Mouse (Mus musculus) midbrain, postnatal 0 days (tissue): Measurements from ENCODE around the gene Ovgp1. TPM values are rescaled to one million over a fixed set of nuclear protein-coding genes. Genes with fewer than 3 reads are reported as not detected.

Experiments
- ATAC-seq: fragments of 200-750 bp; cut with Nextera tagmentation; 2 replicates; pipeline ENCODE4 v1.8.0; 2017; ENCODE audit warnings: moderate number of reproducible peaks, mild to moderate bottlenecking, moderate TSS enrichment, moderate library complexity; ENCODE audit not compliant: low FRiP score
- DNase-seq: peaks from one replicate; pipeline ENCODE4 v3.0.0-alpha.2; 2015; ENCODE audit warnings: low spot score
- H3K27ac ChIP-seq: fragments of 300-500 bp; sonication (generic); 2 replicates; pipeline ENCODE4 v1.5.1; 2014; ENCODE audit warnings: low read depth, mild to moderate bottlenecking, low read length, mixed read lengths
- H3K27me3 ChIP-seq: fragments of 300-500 bp; sonication (generic); 2 replicates; pipeline ENCODE4 v1.6.1; 2014; ENCODE audit warnings: low read length, control low read depth, mixed read lengths; ENCODE audit not compliant: insufficient read depth
- H3K36me3 ChIP-seq: fragments of 300-500 bp; sonication (generic); 2 replicates; pipeline ENCODE4 v1.6.1; 2014; ENCODE audit warnings: low read length, control low read depth, mixed read lengths; ENCODE audit not compliant: insufficient read depth
- H3K4me1 ChIP-seq: fragments of 300-500 bp; sonication (generic); 2 replicates; pipeline ENCODE4 v1.6.1; 2014; ENCODE audit warnings: mild to moderate bottlenecking, control low read depth, antibody characterized with exemption, low read length, mixed read lengths; ENCODE audit not compliant: insufficient read depth
- H3K4me2 ChIP-seq: fragments of 300-500 bp; sonication (generic); 2 replicates; pipeline ENCODE4 v1.6.1; 2014; ENCODE audit warnings: low read depth, mild to moderate bottlenecking, low read length, mixed read lengths; ENCODE audit not compliant: poor library complexity, severe bottlenecking
- H3K4me3 ChIP-seq: fragments of 300-500 bp; sonication (generic); 2 replicates; pipeline ENCODE4 v1.5.1; 2014; ENCODE audit warnings: low read depth, mild to moderate bottlenecking, low read length, moderate library complexity
- H3K9ac ChIP-seq: fragments of 300-500 bp; sonication (generic); replicated peaks from 2 replicates; pipeline ENCODE4 v1.6.1; 2014; ENCODE audit warnings: mild to moderate bottlenecking, low read length, moderate library complexity, mixed read lengths; ENCODE audit not compliant: poor library complexity, severe bottlenecking
- H3K9me3 ChIP-seq: fragments of 300-500 bp; sonication (generic); 2 replicates; pipeline ENCODE4 v1.6.1; 2016; ENCODE audit warnings: low read length, control low read depth
- CTCF ChIP-seq: IDR thresholded peaks from 2 replicates; pipeline ENCODE4 v1.5.1; 2016; ENCODE audit warnings: antibody characterized with exemption, mild to moderate bottlenecking
- WGBS: fragments of 180-500 bp; shearing (Covaris S2); extraction: QIAGEN DNeasy Blood & Tissue Kit; methylation state at CpG from one replicate; pipeline ENCODE4 v1.1.7; 2014; 5-methylcytosine and 5-hydroxymethylcytosine counted together
- polyA plus RNA-seq: library from polyadenylated mRNA; unstranded; fragments of >200 nt; fragmentation: Nextera tagmentation; extraction: Ambion mirVana; gene quantifications from 2 replicates; pipeline ENCODE4 v1.2.1, GENCODE M21; 2015
- total RNA-seq: library from RNA; depleted of rRNA; stranded (reverse); fragments of >200 nt; gene quantifications from 2 replicates; pipeline ENCODE4 v1.2.3, GENCODE M21; 2014

Gene Ovgp1
- total and polyA plus RNA-seq, 2 experiments from 2014 or later: 4.8 to 7.6 TPM

DNA sequence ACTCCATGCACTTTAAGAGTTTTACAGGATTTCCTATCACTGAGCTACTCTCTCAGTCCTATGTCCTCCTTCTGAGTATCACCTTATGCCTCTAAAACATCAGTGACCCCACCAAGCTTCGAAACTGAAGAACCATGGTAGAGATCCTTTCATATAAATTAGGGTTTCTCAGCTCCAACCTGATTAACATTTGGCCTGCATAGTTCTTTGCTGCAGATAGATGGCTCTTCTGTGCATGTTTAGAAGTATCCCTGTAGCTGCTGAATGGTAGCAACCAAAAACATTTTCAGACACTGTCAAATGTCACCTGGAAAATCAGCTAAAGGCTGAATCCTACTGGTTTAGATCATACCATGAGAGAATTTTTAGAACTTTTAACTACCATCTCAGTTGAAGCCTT lies 16.3 kb upstream of the Ovgp1 start:
- no peak overlapping the region for H3K4me2 ChIP-seq
- no peaks in the 10 kb centered on the region for H3K27me3 ChIP-seq
- no peak for DNase-seq
- ATAC-seq: no peak
- H3K4me3 ChIP-seq: no peak overlapping the region
- no peak overlapping the region for H3K27ac ChIP-seq
- 92% methylated on average over 1 of the region's 1 CpGs for WGBS
- H3K36me3 ChIP-seq: peaks cover 15% of the 10 kb centered on the region
- peak; percentile 60 for TF ChIP-seq CTCF
- no peaks in the 10 kb centered on the region for H3K9me3 ChIP-seq
- 0 out of 2 replicates have a peak overlapping the region, but pooled peaks have one; percentile 19 for H3K9ac ChIP-seq
- 0 out of 2 replicates have a peak, but pooled peaks cover 4% of the 10 kb centered on the region for H3K4me1 ChIP-seq

DNA sequence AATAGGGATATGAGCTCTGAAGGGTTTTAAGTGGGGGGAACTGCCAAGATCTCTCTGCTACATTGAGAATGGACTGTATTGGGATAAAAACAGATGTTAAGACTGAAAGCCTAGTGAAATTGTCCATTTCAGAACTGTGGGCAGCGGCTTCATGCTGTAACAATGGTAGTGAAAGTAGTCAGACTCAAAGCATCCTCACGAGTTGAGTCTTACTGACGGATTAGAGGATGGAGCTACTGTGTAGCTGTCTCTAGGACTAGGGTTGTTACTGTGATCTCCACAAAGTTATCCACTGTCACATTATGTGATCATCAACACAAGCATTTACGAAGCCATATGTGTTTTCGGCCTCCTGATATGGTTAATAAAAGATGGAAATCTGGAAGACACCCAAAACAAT lies 15.3 kb upstream of the Ovgp1 start:
- Histone ChIP-seq H3K9me3 (no peaks in the 10 kb centered on the region), H3K4me3 (peak overlapping the region; percentile 95), H3K9ac (peak overlapping the region; percentile 99), H3K36me3 (peaks cover 21% of the 10 kb centered on the region), H3K4me2 (peak overlapping the region; percentile 50), H3K4me1 (0 out of 2 replicates have a peak, but pooled peaks cover 4% of the 10 kb centered on the region), H3K27me3 (no peaks in the 10 kb centered on the region), H3K27ac (peak overlapping the region; percentile 86; the same call in 1 of the 2 replicates)
- ATAC-seq (no peak), DNase-seq (no peak)
- no peak for TF ChIP-seq CTCF
- WGBS: 40% methylated on average over 5 of the region's 5 CpGs

DNA sequence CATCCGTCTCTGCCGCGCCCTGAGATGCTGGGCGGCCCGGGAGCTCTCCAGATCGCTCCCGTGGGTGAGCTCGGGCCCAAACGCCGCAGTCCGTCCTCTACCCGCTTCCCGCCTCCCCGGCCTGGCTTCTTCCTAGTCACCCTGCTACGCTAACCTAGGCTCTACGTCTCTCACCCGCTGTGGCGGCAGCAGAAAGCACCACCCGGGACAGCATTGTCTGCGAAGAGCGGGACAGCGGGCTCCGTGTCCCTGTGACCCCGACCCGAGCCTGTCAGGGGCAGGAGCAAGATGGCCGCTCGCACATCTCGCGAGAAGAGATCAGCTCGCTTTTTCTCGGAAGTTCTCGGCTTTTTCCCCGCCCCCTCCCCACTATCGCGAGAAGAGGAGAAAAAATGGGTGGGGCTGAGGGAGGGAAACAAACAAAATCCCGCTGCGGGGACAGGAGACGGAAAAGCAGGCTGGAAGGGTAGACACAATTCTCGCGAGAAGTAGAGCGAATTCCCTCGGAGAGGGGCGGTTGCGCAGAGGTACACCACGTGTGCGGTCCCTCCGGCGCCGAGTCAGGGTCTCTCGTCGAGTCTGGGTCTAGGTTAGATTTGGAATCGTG lies 14.4 kb upstream of the Ovgp1 start, which contains the start of gene Wdr77:
Wdr77 (plus strand) TSS at position 396 of the 607 bp plus-strand sequence.
- no peaks in the 10 kb centered on the region for H3K9me3 ChIP-seq
- ATAC-seq: peak; percentile 97

DNA sequence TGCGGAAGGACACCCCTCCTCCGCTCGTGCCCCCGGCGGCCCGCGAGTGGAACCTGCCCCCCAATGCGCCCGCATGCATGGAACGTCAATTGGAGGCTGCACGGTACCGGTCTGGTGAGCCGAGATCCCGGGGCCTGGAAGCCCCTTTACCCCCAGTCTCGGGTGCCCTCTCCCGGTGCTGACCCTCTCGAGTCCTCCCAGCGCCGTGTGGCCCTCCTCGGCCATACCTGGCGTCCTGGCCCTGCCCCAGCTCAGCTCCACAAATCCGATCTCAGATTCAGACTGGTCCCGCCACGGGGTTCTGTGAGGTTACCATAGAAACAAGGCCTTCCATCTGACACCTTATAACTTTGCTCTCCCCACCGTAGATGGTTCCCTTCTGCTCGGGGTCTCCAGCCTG lies 13.9 kb upstream of the Ovgp1 start:
- TF ChIP-seq CTCF: no peak; the same call in 1 of the 2 replicates
- ATAC-seq (peak; percentile 67), DNase-seq (peak; percentile 57)
- Histone ChIP-seq H3K4me1 (0 out of 2 replicates have a peak, but pooled peaks cover 4% of the 10 kb centered on the region), H3K27ac (peak overlapping the region; percentile 85), H3K4me3 (peak overlapping the region; percentile 95), H3K9me3 (no peaks in the 10 kb centered on the region), H3K36me3 (peaks cover 28% of the 10 kb centered on the region), H3K4me2 (peak overlapping the region; percentile 73), H3K27me3 (no peaks in the 10 kb centered on the region), H3K9ac (peak overlapping the region; percentile 91)
- WGBS: under 1% methylated on average over 23 of the region's 26 CpGs

More for the DNA sequence above, 14.4 kb upstream of the Ovgp1 start, which contains the start of gene Wdr77:
- Histone ChIP-seq H3K4me1 (0 out of 2 replicates have a peak, but pooled peaks cover 4% of the 10 kb centered on the region), H3K9ac (peak within 1 kb of the TSS; percentile 99), H3K27me3 (no peaks in the 10 kb centered on the region), H3K36me3 (peaks cover 24% of the 10 kb centered on the region), H3K27ac (peak within 1 kb of the TSS; percentile 86), H3K4me2 (peak within 1 kb of the TSS; percentile 73), H3K4me3 (peak within 1 kb of the TSS; percentile 95)
- no peak for TF ChIP-seq CTCF
- under 1% methylated on average over 50 of the region's 52 CpGs for WGBS
- peak; percentile 99 for DNase-seq

DNA sequence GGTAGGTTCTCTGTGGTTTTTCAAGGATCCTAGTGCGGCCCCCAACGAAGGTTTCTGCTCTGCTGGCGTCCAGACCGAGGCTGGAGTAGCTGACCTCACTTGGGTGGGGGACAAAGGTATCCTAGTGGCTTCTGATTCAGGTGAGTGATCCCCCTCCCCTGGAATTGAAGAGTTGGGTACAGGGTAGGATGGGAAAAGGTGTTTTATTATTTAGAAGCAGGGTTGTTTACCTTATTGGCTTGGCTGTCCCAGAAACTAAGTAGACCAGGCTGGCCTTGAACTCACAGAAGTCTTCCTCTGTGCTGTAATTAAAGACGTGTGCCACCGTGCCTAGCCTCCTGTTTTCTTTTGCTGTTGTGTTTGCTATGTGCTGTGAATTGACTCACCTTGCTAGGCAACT lies 13.5 kb upstream of the Ovgp1 start, which contains the start of gene Atp5f1:
Atp5f1 (minus strand) TSS at position 101 of the 400 bp plus-strand sequence.
- peak within 1 kb of the TSS; percentile 95 for H3K4me3 ChIP-seq
- H3K27ac ChIP-seq: peak within 1 kb of the TSS; percentile 86
- H3K4me2 ChIP-seq: peak within 1 kb of the TSS; percentile 73
- H3K36me3 ChIP-seq: peaks cover 29% of the 10 kb centered on the region
- 0 out of 2 replicates have a peak, but pooled peaks cover 4% of the 10 kb centered on the region for H3K4me1 ChIP-seq
- peak within 1 kb of the TSS; percentile 99 for H3K9ac ChIP-seq
- WGBS: 5% methylated on average over 6 of the region's 6 CpGs
- TF ChIP-seq CTCF: no peak
- no peak for ATAC-seq
- DNase-seq: no peak
- no peaks in the 10 kb centered on the region for H3K27me3 ChIP-seq
- H3K9me3 ChIP-seq: no peaks in the 10 kb centered on the region

DNA sequence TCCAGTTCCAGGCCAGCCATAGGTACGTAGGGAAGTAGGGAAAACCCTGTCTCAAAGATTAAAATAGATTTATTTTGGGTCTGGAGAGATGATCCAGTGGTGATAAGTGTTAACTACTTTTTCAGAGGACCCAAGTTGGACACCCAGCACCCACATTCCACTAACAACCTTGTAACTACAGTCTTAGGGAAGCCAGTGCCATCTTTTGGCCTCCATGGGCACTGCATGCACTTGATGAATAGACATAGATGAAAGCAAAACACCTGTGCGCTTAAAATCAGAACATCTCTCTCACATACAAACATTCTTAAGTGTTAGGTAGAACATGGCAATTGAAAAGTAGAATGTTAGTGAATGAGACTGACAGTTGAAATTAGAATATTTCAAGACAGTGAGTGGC lies 12.8 kb upstream of the Ovgp1 start:
- peak overlapping the region; percentile 95; the same call in 1 of the 2 replicates for H3K4me3 ChIP-seq
- WGBS: 93% methylated on average over 2 of the region's 2 CpGs
- H3K9ac ChIP-seq: no peak overlapping the region
- no peaks in the 10 kb centered on the region for H3K27me3 ChIP-seq
- peak overlapping the region; percentile 73; the same call in 1 of the 2 replicates for H3K4me2 ChIP-seq
- no peak overlapping the region for H3K27ac ChIP-seq
- DNase-seq (peak; percentile 26), ATAC-seq (no peak)
- peaks cover 35% of the 10 kb centered on the region for H3K36me3 ChIP-seq
- H3K4me1 ChIP-seq: 0 out of 2 replicates have a peak, but pooled peaks cover 4% of the 10 kb centered on the region
- peak; percentile 59 for TF ChIP-seq CTCF
- H3K9me3 ChIP-seq: no peaks in the 10 kb centered on the region
